ENCODE assay signal across 20 mouse cellular contexts in genomic region chr8:77732964-77733363, GRCm38 (mm10). TPM values are rescaled to one million over a fixed set of nuclear protein-coding genes. Genes with fewer than 3 reads are reported as not detected.
"Had no signal": no experiment of that assay in that cellular context is flagged by ENCODE, and none has a peak within 500 bp of the region (broad histone marks: within the 10 kb centered on the region; RNA-seq: fewer than 3 reads in every experiment).

No protein-coding gene starts in this region.

- H3K27me3 ChIP-seq: intestine, embryonic 15.5 days; limb, embryonic 13.5 days; liver, embryonic 12.5 days; liver, embryonic 15.5 days had no signal

- H3K27ac ChIP-seq: intestine, embryonic 15.5 days; kidney, postnatal 0 days; layer of hippocampus, adult 2 months; limb, embryonic 13.5 days; liver, embryonic 12.5 days; liver, embryonic 15.5 days; macrophage; stomach, postnatal 0 days had no signal

- H3K4me1 ChIP-seq: intestine, embryonic 15.5 days; limb, embryonic 13.5 days; liver, embryonic 12.5 days; liver, embryonic 15.5 days had no signal

- DNase-seq: kidney, adult 11 months; kidney, adult 8-10 months; kidney, postnatal 25 days; layer of hippocampus, adult 9-11 months; liver; lung, adult 18-20 months; midbrain, embryonic 14.5 days; right cerebral cortex, postnatal 4 days; thymus, adult 2 months; thymus, postnatal 14 days; thymus, postnatal 4 days had no signal

- H3K9me3 ChIP-seq: intestine, embryonic 15.5 days; limb, embryonic 10.5 days; liver, embryonic 15.5 days had no signal

- ATAC-seq: intestine, embryonic 15.5 days; liver, embryonic 12.5 days had no signal

- H3K4me2 ChIP-seq: intestine, embryonic 15.5 days; limb, embryonic 13.5 days; liver, embryonic 12.5 days; liver, embryonic 15.5 days had no signal

- H3K36me3 ChIP-seq: intestine, embryonic 15.5 days; limb, embryonic 13.5 days; liver, embryonic 12.5 days; liver, embryonic 15.5 days had no signal

- H3K9ac ChIP-seq: intestine, embryonic 15.5 days; limb, embryonic 13.5 days; liver, embryonic 12.5 days; liver, embryonic 15.5 days had no signal

- H3K4me3 ChIP-seq: intestine, embryonic 15.5 days; layer of hippocampus, adult 2 months; limb, embryonic 10.5 days; limb, embryonic 13.5 days; liver, embryonic 12.5 days; liver, embryonic 15.5 days had no signal

RNA-seq across cellular contexts. Expression of gene Ednra, which starts 8.7 kb away (rescaled TPM):
- polyA plus RNA-seq: macrophage had no signal
